Mouse (Mus musculus): ENCODE data around the gene Bfar.

- TF ChIP-seq EP300 (IDR thresholded peaks at IDR 0.05; ENCODE audit: insufficient read depth, low read depth, low read length) (0 out of 2 replicates have a peak, but pooled peaks have one; percentile 32), CTCF (IDR thresholded peaks at IDR 0.05; ENCODE audit: low read depth, low read length) (no peak), POLR2A (IDR thresholded peaks at IDR 0.05; ENCODE audit: insufficient read depth, low read length) (no peak)
Observed at GRCm38 (mm10) chr16:13750626-13751025, 79.0 kb downstream of the Bfar start.
